Mouse (Mus musculus) cerebellum, postnatal 4 days (tissue): ENCODE results near the gene Wnt3.

ENCODE experiments used
- DNase-seq, 2 experiments: peaks; one replicate each; pipeline ENCODE4 v3.0.0; 2022; ENCODE audit warnings: low spot score in 2 of 2, mixed read lengths in 1 of 2

Wnt3 gene

GRCm38 (mm10) chr11:103772505-103773386 lies 1.2 kb upstream of the Wnt3 start:
- no peak for DNase-seq

GRCm38 (mm10) chr11:103774228-103774530 lies 229 bp downstream of the Wnt3 start:
- no peak for DNase-seq

- no peak for DNase-seq
Measured at GRCm38 (mm10) chr11:103780152-103780551, 6.2 kb downstream of the Wnt3 start.

GRCm38 (mm10) chr11:103789951-103790350 lies 16.0 kb downstream of the Wnt3 start:
- no peak for DNase-seq

GRCm38 (mm10) chr11:103801128-103801527 lies 27.2 kb downstream of the Wnt3 start:
- DNase-seq = no peak

- DNase-seq = peak in 1 of 2 experiments; percentile 20
Measured at GRCm38 (mm10) chr11:103804126-103804525, 30.2 kb downstream of the Wnt3 start.

- DNase-seq = no peak
Measured at GRCm38 (mm10) chr11:103804804-103805203, 30.9 kb downstream of the Wnt3 start.

GRCm38 (mm10) chr11:103807966-103808365 lies 34.0 kb downstream of the Wnt3 start:
- DNase-seq = peak in 1 of 2 experiments; percentile 68

- peak in 1 of 2 experiments; percentile 45 for DNase-seq
Measured at GRCm38 (mm10) chr11:103808771-103809610, 35.0 kb downstream of the Wnt3 start.

GRCm38 (mm10) chr11:103809611-103810598 lies 36.0 kb downstream of the Wnt3 start:
- peak in 1 of 2 experiments; percentile 48 for DNase-seq

GRCm38 (mm10) chr11:103810631-103811030 lies 36.7 kb downstream of the Wnt3 start:
- DNase-seq = no peak

GRCm38 (mm10) chr11:103811246-103811645 lies 37.3 kb downstream of the Wnt3 start:
- DNase-seq = no peak

GRCm38 (mm10) chr11:103814808-103815207 lies 40.9 kb downstream of the Wnt3 start:
- DNase-seq = no peak

- DNase-seq = no peak
Measured at GRCm38 (mm10) chr11:103815986-103816385, 42.0 kb downstream of the Wnt3 start.

GRCm38 (mm10) chr11:103816719-103817118 lies 42.8 kb downstream of the Wnt3 start:
- no peak for DNase-seq

GRCm38 (mm10) chr11:103827201-103827600 lies 53.3 kb downstream of the Wnt3 start:
- DNase-seq = no peak

GRCm38 (mm10) chr11:103828866-103829265 lies 54.9 kb downstream of the Wnt3 start:
- DNase-seq = no peak

GRCm38 (mm10) chr11:103829956-103830355 lies 56.0 kb downstream of the Wnt3 start:
- DNase-seq = no peak

GRCm38 (mm10) chr11:103830476-103830875 lies 56.5 kb downstream of the Wnt3 start:
- no peak for DNase-seq

GRCm38 (mm10) chr11:103831766-103832165 lies 57.8 kb downstream of the Wnt3 start:
- no peak for DNase-seq

GRCm38 (mm10) chr11:103832331-103832730 lies 58.4 kb downstream of the Wnt3 start:
- DNase-seq = no peak
